Mouse (Mus musculus) heart, embryonic 10.5 days (tissue): Measurements from ENCODE around the gene Tram1l1. TPM values are rescaled to one million over a fixed set of nuclear protein-coding genes. Genes with fewer than 3 reads are reported as not detected.

Experiments
- polyA plus RNA-seq: library from polyadenylated mRNA; unstranded; fragments of >200 nt; fragmentation: Nextera tagmentation; extraction: Ambion mirVana; gene quantifications from 2 replicates; pipeline ENCODE4 v1.2.1, GENCODE M21; 2016

Tram1l1 gene
- polyA plus RNA-seq, 1 experiment from 2014 or later: 6.3 TPM

Other genes with a start within 250 kb of the Tram1l1 start
- gene 1700006A11Rik, start 105.2 kb downstream of the Tram1l1 start, polyA plus RNA-seq: not detected in 2 replicates